Mouse (Mus musculus) yolk sac, embryonic 10.5 days (tissue): Measurements from ENCODE around the gene Cd40lg.

ENCODE experiments used
- DNase-seq: peaks from one replicate; pipeline ENCODE4 v3.0.0-alpha.2; 2017; ENCODE audit warnings: low spot score

Gene Cd40lg

GRCm38 (mm10) chrX:57211876-57212275 lies at the start of gene Cd40lg:
Gene Cd40lg (plus strand): TSS chrX:57212143.
- DNase-seq = no peak

- no peak for DNase-seq
Measured at GRCm38 (mm10) chrX:57166549-57166948, 45.4 kb upstream of the Cd40lg start.

GRCm38 (mm10) chrX:57171269-57171668 lies 40.7 kb upstream of the Cd40lg start:
- no peak for DNase-seq

GRCm38 (mm10) chrX:57177225-57177779 lies 34.6 kb upstream of the Cd40lg start:
- DNase-seq = no peak

DNA sequence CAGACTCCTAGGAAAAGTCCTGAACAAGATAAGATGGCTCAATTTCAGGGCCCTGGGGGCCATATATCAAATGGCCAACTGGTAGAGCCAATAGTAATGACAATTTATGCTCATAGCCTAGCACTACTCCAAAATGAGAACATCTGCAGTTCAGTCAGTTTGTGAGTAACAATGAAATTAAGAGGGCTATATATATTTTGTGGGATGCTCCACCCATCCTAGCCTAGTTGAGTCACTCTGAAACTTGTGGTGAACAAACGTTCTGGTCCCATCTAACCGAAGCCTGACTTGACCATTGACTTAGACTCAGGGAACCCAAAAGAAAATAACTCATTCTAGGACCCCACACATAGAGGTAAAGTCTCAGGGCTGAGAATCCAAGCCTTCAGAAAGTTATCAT lies 29.5 kb upstream of the Cd40lg start:
- no peak for DNase-seq

DNA sequence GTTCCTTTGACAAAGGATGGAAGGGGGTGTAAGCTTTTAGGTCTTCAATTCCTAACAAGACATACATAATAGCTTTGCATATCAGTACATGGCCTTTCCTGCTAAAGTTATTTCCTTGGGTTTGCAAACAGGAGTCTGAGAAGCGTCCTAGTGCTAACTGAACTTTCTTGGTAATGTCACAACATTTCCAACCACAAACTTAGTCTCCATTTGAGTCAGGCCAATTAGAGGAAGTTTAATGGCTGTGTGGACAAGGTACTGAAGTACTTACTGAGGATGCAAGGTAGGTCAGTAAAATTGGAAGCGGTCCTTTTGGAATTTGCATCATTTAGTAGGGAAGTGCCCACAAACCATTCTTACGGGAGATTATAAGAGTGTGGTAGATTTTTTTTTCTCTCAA lies 28.6 kb upstream of the Cd40lg start:
- no peak for DNase-seq

- no peak for DNase-seq
Measured at GRCm38 (mm10) chrX:57187301-57187700, 24.6 kb upstream of the Cd40lg start.

- no peak for DNase-seq
Measured at GRCm38 (mm10) chrX:57189335-57189734, 22.6 kb upstream of the Cd40lg start.

GRCm38 (mm10) chrX:57196319-57196718 lies 15.6 kb upstream of the Cd40lg start:
- no peak for DNase-seq

- no peak for DNase-seq
Measured at GRCm38 (mm10) chrX:57198036-57198435, 13.9 kb upstream of the Cd40lg start.

DNA sequence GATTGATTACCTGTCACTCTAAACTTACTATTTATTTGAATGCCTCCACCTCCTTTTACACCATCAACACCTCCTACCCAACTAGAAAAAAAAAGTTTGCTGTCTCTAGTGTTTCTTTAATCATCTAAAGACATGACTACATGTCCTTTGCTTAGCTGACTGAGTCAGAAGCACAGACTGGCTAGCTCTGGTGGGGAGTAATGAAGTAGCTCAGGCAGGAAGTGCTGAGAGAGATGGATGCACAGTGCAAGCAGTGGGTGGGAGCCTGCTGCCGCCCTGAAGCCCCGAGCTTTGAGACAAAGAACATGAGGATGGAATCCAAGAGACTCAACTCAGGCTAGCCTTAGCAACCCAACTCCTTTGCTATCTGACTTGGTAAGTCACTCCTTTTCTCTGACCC lies 11.5 kb upstream of the Cd40lg start:
- no peak for DNase-seq

DNA sequence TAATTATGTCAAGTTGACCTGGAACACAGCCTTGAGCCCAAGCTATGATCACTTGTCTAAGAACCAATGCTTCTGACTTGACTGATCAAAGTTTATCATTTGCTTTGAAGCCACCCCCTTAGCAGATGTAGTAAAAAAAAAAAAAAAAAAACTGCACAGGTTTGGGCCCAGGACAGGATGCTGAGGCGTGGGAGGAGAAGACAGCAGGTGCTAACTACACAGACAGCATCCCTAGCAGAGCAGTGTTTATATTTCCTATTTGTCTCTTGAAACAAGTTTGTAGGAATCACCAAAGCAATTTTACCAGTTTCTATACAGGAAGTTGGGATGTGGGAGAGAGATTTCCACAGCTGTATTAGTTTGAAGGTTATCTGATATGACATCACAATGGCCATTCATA lies 1.4 kb upstream of the Cd40lg start:
- DNase-seq = no peak

GRCm38 (mm10) chrX:57212862-57213261 lies 919 bp downstream of the Cd40lg start:
- DNase-seq = no peak

DNA sequence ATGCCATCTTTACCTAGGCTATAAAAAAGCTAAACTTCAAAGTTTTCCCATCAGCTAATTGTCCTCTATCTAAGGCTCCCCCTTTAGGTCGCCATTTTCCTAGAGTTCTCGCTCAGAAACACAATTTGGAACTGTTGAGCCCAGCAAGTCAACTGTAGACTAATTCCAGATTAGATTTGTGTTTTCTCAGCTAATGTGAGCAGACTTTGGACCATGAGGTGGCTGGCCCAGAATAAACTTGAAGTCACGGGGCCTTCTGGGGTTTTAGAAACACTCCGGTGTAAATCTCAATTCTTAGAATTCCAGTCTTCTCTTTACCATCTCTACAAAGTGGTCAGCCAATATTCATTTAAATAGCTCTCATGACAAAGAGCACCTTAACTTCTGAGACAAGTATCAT lies 3.6 kb downstream of the Cd40lg start:
- DNase-seq = no peak

GRCm38 (mm10) chrX:57216271-57216670 lies 4.3 kb downstream of the Cd40lg start:
- DNase-seq = no peak

- DNase-seq = no peak
Measured at GRCm38 (mm10) chrX:57219563-57219962, 7.6 kb downstream of the Cd40lg start.

GRCm38 (mm10) chrX:57221881-57222280 lies 9.9 kb downstream of the Cd40lg start:
- DNase-seq = no peak

- DNase-seq = no peak
Measured at GRCm38 (mm10) chrX:57223301-57223700, 11.4 kb downstream of the Cd40lg start.

DNA sequence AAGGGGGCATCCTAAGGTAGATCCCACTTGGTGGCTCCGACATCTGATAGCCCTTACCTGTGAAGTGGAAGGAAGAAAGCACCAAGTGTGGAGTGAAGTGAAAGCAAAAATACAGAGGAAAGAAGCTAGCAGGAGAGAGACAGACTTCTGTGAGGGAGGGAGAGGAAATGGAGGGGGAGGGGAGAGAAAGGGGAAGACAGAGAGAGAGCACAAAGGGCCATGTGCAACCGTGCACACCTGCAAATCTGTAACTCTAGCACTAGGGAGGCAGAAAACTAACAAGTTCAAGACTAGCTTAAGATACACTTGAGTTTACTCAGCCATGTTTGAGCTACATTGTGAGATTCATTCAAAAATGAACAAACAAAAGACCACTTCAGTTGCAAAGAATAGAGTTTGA lies 16.2 kb downstream of the Cd40lg start:
- no peak for DNase-seq

DNA sequence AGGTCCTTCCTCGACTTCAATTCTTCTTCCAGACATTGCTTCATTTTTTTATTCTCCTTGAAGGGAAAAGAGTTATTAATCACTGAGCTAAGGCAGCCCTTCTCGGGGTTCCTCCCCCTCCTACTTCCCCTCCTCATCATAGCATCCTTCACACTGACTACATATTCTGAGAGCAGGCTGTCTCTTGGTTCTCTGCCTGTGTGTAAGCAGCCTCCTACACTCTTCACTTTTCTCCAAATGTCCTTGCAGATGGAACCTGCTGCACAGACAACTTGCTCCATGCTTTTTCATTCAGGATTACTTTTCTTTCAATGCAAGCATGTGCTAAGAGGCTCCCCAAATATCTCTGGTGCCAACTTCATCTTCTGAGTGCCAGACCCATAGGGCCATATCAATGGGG lies 21.7 kb downstream of the Cd40lg start:
- no peak for DNase-seq

- no peak for DNase-seq
Measured at GRCm38 (mm10) chrX:57235982-57236381, 24.0 kb downstream of the Cd40lg start.

- DNase-seq = no peak
Measured at GRCm38 (mm10) chrX:57238572-57238971, 26.6 kb downstream of the Cd40lg start.

GRCm38 (mm10) chrX:57253329-57254055 lies 41.5 kb downstream of the Cd40lg start:
- DNase-seq = no peak

DNA sequence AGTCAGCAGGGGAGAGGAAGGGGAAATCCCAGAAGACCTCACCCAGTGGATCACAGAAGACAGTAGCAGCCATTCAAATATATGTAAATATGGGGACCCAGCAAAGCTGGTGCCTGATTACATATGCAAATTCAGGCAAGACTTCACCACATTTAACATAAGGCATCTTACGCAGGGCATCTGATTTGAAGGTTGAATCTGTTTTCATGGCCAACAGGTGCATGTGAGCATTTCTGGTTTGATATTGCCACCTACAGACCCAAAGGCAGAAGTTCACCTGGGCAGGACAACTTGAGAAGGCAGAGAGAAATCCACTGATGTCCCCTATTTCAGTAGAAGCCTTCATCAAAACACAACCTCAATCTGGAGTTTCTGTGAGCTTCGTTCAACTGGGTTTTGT lies 48.8 kb downstream of the Cd40lg start:
- DNase-seq = no peak
